Mouse (Mus musculus) frontal cortex, adult 2 months (tissue): ENCODE measurements at regions not wholly inside any gene's neighbourhood (a gene's known extent, or its start where the extent isn't known, plus 50 kb on each side); places are given as distances from the start of the nearest gene placed in this dataset.

Source experiments
- DNase-seq, 2 experiments: peaks; one replicate each; pipeline ENCODE4 v3.0.0; 2022; ENCODE audit warnings: low spot score in 1 of 2; ENCODE audit errors: extremely low spot score in 1 of 2

GRCm38 (mm10) chr12:56403626-56404025 lies 57.9 kb upstream of the Mbip start:
- no peak for DNase-seq

- DNase-seq = no peak
Observed at GRCm38 (mm10) chr12:56402844-56403243, 57.1 kb upstream of the Mbip start.

- no peak for DNase-seq
Observed at GRCm38 (mm10) chr12:56402137-56402536, 56.4 kb upstream of the Mbip start.
